Mouse (Mus musculus) gastrocnemius, postnatal 10 days (tissue): ENCODE measurements around the gene Higd1c. TPM values are rescaled to one million over a fixed set of nuclear protein-coding genes. Genes with fewer than 3 reads are reported as not detected.
"Not testable (repeated sequence)": the region's sequence is repeated elsewhere in the genome, so short reads cannot be mapped to it uniquely, and the experiment has no call there.

Experiments
- DNase-seq: peaks from one replicate; pipeline ENCODE4 v3.0.0; 2021; ENCODE audit warnings: mixed read lengths
- total RNA-seq, 2 experiments: library from RNA; stranded (reverse); gene quantifications; 2 replicates each; pipeline ENCODE4 v1.2.3; 2021

Higd1c gene
- total RNA-seq, 2 experiments from 2014 or later: not detected

GRCm38 (mm10) chr15:100355876-100356275, 8.5 kb upstream of the Higd1c start:
- DNase-seq: no peak

- DNase-seq: not testable (repeated sequence)
These were observed 1.6 kb downstream of the Higd1c start for GRCm38 (mm10) chr15:100365967-100366366.

- no peak for DNase-seq
These were observed 2.8 kb downstream of the Higd1c start for GRCm38 (mm10) chr15:100367119-100367518.

- DNase-seq: peak; percentile 58
These were observed 10.7 kb downstream of the Higd1c start for GRCm38 (mm10) chr15:100375066-100375465.

- not testable (repeated sequence) for DNase-seq
These were observed 13.6 kb downstream of the Higd1c start for GRCm38 (mm10) chr15:100377847-100378505.

- DNase-seq: no peak
These were observed 15.3 kb downstream of the Higd1c start for GRCm38 (mm10) chr15:100379658-100380057.

- DNase-seq: no peak
These were observed 15.8 kb downstream of the Higd1c start for GRCm38 (mm10) chr15:100380104-100380503.

GRCm38 (mm10) chr15:100385705-100386104, 21.4 kb downstream of the Higd1c start:
- no peak for DNase-seq

GRCm38 (mm10) chr15:100387544-100388223, 23.3 kb downstream of the Higd1c start:
- no peak for DNase-seq

- DNase-seq: no peak
These were observed 24.0 kb downstream of the Higd1c start for GRCm38 (mm10) chr15:100388224-100388835.

GRCm38 (mm10) chr15:100388886-100389285, 24.5 kb downstream of the Higd1c start:
- no peak for DNase-seq

- DNase-seq: no peak
These were observed 26.7 kb downstream of the Higd1c start for GRCm38 (mm10) chr15:100391066-100391465.

GRCm38 (mm10) chr15:100391599-100391998, 27.3 kb downstream of the Higd1c start:
- no peak for DNase-seq

- DNase-seq: no peak
These were observed 28.7 kb downstream of the Higd1c start for GRCm38 (mm10) chr15:100393016-100393415.

GRCm38 (mm10) chr15:100395561-100395960, 31.2 kb downstream of the Higd1c start:
- no peak for DNase-seq

GRCm38 (mm10) chr15:100400592-100401250, 36.4 kb downstream of the Higd1c start:
- DNase-seq: no peak

- DNase-seq: no peak
These were observed 37.5 kb downstream of the Higd1c start for GRCm38 (mm10) chr15:100401811-100402210.

GRCm38 (mm10) chr15:100402347-100402746, 38.0 kb downstream of the Higd1c start:
- no peak for DNase-seq

GRCm38 (mm10) chr15:100402798-100403197, 38.5 kb downstream of the Higd1c start:
- DNase-seq: no peak

GRCm38 (mm10) chr15:100403318-100404000, 39.1 kb downstream of the Higd1c start:
- DNase-seq: no peak

GRCm38 (mm10) chr15:100406088-100406487, 41.7 kb downstream of the Higd1c start:
- DNase-seq: no peak
